Mouse (Mus musculus): Measurements from ENCODE around the gene Tas2r134. TPM values are rescaled to one million over a fixed set of nuclear protein-coding genes. Genes with fewer than 3 reads are reported as not detected.

The Tas2r134 gene
- polyA plus RNA-seq, 1 experiment from 2014 or later, result not detected

DNA sequence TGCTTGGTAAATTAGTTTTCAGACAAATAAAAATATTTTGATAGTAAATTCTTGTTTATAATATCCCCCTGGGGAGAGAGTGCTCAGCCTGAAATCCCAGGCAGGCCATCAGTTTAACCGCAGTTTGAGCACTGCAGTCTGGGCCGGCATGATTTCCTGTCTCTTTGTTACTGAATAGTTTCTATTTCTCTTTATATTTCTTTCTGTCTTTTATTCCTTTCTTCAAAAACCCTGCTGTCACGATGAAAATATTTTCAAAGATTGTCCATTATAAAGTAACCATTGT lies 27.2 kb upstream of the Tas2r134 start:
- peak overlapping the region; percentile 24; the same call in 1 of the 2 replicates for H3K4me3 ChIP-seq (ENCODE audit: low read depth, low read length)
- peak overlapping the region; percentile 32 for H3K9ac ChIP-seq (ENCODE audit: low read depth, low read length)
- ATAC-seq, result 0 out of 2 replicates have a peak, but pooled peaks have one; percentile 6
- H3K4me1 ChIP-seq (ENCODE audit: control insufficient read depth, insufficient read depth, low read length), result peaks cover 16% of the 10 kb centered on the region
- WGBS, result 16% methylated on average over 3 of the region's 3 CpGs
- peak overlapping the region; percentile 75 for H3K27ac ChIP-seq (ENCODE audit: low read length)
- H3K36me3 ChIP-seq (ENCODE audit: control insufficient read depth, insufficient read depth, low read length), result no peaks in the 10 kb centered on the region
- peak overlapping the region; percentile 48 for H3K4me2 ChIP-seq (ENCODE audit: low read length)
- H3K9me3 ChIP-seq (replicated peaks; ENCODE audit: control insufficient read depth, low read length, poor library complexity, severe bottlenecking), result no peaks in the 10 kb centered on the region
- H3K27me3 ChIP-seq (ENCODE audit: control insufficient read depth, insufficient read depth, low read depth, low read length), result no peaks in the 10 kb centered on the region

DNA sequence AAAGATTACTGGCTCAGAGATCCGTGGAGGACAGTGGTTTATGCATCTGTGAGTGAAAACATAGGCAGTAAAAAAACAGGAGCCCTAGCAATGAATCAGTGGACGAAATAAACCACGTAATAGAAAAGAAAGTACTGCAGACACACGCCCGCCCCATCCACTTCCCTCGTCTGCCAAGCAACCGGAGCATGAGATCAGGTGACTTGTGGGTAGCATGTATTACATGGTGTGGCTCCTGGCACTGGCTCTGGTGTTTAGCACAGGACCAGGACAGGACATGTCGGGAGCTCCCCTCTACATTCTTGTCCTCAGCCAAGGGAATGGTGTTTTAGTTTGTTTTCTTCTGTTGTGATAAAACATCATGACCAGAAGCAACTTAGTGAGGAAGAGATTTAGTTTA lies 26.4 kb upstream of the Tas2r134 start:
- peaks cover 16% of the 10 kb centered on the region for H3K4me1 ChIP-seq (ENCODE audit: control insufficient read depth, insufficient read depth, low read length)
- H3K4me2 ChIP-seq (ENCODE audit: low read length), result no peak overlapping the region
- WGBS, result 63% methylated on average over 8 of the region's 8 CpGs
- peak overlapping the region; percentile 52; the same call in 1 of the 2 replicates for H3K27ac ChIP-seq (ENCODE audit: low read length)
- H3K36me3 ChIP-seq (ENCODE audit: control insufficient read depth, insufficient read depth, low read length), result no peaks in the 10 kb centered on the region
- H3K9me3 ChIP-seq (replicated peaks; ENCODE audit: control insufficient read depth, low read length, poor library complexity, severe bottlenecking), result no peaks in the 10 kb centered on the region
- H3K4me3 ChIP-seq (ENCODE audit: low read depth, low read length), result no peak overlapping the region
- H3K9ac ChIP-seq (ENCODE audit: low read depth, low read length), result no peak overlapping the region
- no peaks in the 10 kb centered on the region for H3K27me3 ChIP-seq (ENCODE audit: control insufficient read depth, insufficient read depth, low read depth, low read length)
- ATAC-seq, result no peak

DNA sequence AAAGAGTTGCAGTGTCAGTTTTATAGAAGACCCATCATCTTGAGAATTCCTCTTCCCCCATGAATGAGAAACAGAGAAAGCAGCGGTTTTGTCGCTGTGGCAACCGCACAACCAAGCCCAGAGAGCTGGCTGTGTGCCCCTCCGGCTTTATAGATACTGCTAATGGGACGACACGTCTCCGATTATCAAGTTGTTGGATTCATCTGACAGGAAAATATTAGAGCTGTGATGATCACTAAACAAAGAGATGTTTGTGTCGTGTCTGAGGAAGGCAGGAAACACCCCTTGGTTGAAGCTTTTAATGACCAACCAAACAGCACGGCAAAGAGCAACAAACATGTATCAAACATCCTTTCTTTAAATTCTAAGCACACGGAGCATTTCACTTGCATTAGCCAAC lies 17.0 kb upstream of the Tas2r134 start:
- Histone ChIP-seq H3K36me3 (ENCODE audit: control insufficient read depth, insufficient read depth, low read length) (no peaks in the 10 kb centered on the region), H3K4me1 (ENCODE audit: control insufficient read depth, insufficient read depth, low read length) (peaks cover 16% of the 10 kb centered on the region), H3K9ac (ENCODE audit: low read depth, low read length) (peak overlapping the region; percentile 44; the same call in 1 of the 2 replicates), H3K27me3 (ENCODE audit: control insufficient read depth, insufficient read depth, low read depth, low read length) (no peaks in the 10 kb centered on the region), H3K9me3 (replicated peaks; ENCODE audit: control insufficient read depth, low read length, poor library complexity, severe bottlenecking) (no peaks in the 10 kb centered on the region), H3K27ac (ENCODE audit: low read length) (peak overlapping the region; percentile 71), H3K4me3 (ENCODE audit: low read depth, low read length) (peak overlapping the region; percentile 28), H3K4me2 (ENCODE audit: low read length) (peak overlapping the region; percentile 57)
- 6% methylated on average over 10 of the region's 10 CpGs for WGBS
- peak; percentile 67 for ATAC-seq

DNA sequence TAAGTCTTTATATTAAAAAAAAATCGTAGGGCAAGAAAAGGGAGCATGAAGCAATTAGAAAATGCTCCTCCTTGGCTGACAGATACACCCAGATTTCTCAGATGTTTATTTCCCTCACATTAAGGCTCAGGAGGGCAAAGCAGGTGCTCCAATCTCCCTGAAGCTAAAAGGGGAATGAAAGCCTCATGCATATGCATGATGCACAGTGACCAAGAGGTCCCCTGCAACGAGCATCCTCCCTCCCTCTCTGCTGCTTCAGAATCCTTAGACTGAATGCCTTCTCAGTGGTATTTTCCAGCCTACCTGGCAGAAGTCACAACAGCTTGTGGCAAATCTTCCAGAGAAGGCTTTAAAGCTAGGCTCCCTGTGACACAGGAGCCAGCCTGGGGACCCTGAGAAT lies 16.4 kb upstream of the Tas2r134 start:
- ATAC-seq, result peak; percentile 84
- peak overlapping the region; percentile 1 for H3K27ac ChIP-seq (ENCODE audit: low read length)
- no peak overlapping the region for H3K4me3 ChIP-seq (ENCODE audit: low read depth, low read length)
- no peaks in the 10 kb centered on the region for H3K27me3 ChIP-seq (ENCODE audit: control insufficient read depth, insufficient read depth, low read depth, low read length)
- 9% methylated on average over 2 of the region's 2 CpGs for WGBS
- H3K4me2 ChIP-seq (ENCODE audit: low read length), result peak overlapping the region; percentile 57
- no peaks in the 10 kb centered on the region for H3K36me3 ChIP-seq (ENCODE audit: control insufficient read depth, insufficient read depth, low read length)
- H3K4me1 ChIP-seq (ENCODE audit: control insufficient read depth, insufficient read depth, low read length), result peaks cover 16% of the 10 kb centered on the region
- H3K9me3 ChIP-seq (replicated peaks; ENCODE audit: control insufficient read depth, low read length, poor library complexity, severe bottlenecking), result no peaks in the 10 kb centered on the region
- H3K9ac ChIP-seq (ENCODE audit: low read depth, low read length), result no peak overlapping the region

DNA sequence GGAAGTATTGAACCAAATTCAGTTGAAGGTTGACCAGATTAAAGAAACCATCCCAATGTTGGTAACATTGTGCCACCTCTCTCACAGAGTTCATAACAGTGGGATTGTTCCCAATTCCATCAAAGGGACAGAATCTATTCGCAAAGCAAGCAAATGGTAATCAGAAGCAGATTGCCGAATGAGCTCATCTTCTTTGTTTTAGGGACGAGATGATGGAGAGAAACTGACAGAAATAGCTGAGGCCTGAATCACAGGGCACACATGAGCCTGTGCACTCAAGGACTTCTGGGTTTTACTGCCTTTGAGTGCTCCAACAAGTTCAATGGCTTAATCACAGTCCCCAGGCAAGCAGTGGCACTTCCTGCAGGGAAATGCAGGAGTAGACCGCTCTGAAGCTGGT lies 13.6 kb upstream of the Tas2r134 start:
- H3K27me3 ChIP-seq (ENCODE audit: control insufficient read depth, insufficient read depth, low read depth, low read length), result no peaks in the 10 kb centered on the region
- H3K4me2 ChIP-seq (ENCODE audit: low read length), result no peak overlapping the region
- no peaks in the 10 kb centered on the region for H3K9me3 ChIP-seq (replicated peaks; ENCODE audit: control insufficient read depth, low read length, poor library complexity, severe bottlenecking)
- H3K36me3 ChIP-seq (ENCODE audit: control insufficient read depth, insufficient read depth, low read length), result no peaks in the 10 kb centered on the region
- no peak overlapping the region for H3K9ac ChIP-seq (ENCODE audit: low read depth, low read length)
- WGBS, result 77% methylated on average over 4 of the region's 4 CpGs
- no peak for ATAC-seq
- no peak overlapping the region for H3K27ac ChIP-seq (ENCODE audit: low read length)
- H3K4me1 ChIP-seq (ENCODE audit: control insufficient read depth, insufficient read depth, low read length), result peaks cover 16% of the 10 kb centered on the region
- H3K4me3 ChIP-seq (ENCODE audit: low read depth, low read length), result no peak overlapping the region

DNA sequence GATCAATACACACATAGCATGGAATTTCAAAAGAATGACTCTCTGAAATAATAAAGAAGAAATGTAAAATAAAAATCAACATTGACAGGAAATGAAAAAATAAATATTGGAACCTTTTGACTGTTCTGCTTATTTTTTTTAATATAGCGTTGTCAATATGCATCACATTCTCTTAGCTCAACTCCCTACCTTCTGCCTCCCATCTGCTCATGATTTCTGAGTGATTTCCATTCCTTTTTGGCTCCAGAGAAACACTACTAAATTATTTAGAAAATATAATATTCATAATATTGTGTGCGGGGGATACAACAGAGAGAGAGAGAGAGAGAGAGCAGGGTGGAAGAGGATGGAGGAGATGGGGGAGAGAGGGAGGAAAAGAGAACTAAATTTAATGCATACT lies 5.4 kb upstream of the Tas2r134 start:
- Histone ChIP-seq H3K27ac (ENCODE audit: low read length) (no peak overlapping the region), H3K4me1 (ENCODE audit: control insufficient read depth, insufficient read depth, low read length) (no peaks in the 10 kb centered on the region), H3K4me2 (ENCODE audit: low read length) (no peak overlapping the region), H3K9me3 (replicated peaks; ENCODE audit: control insufficient read depth, low read length, poor library complexity, severe bottlenecking) (no peaks in the 10 kb centered on the region), H3K36me3 (ENCODE audit: control insufficient read depth, insufficient read depth, low read length) (no peaks in the 10 kb centered on the region), H3K27me3 (ENCODE audit: control insufficient read depth, insufficient read depth, low read depth, low read length) (no peaks in the 10 kb centered on the region), H3K9ac (ENCODE audit: low read depth, low read length) (no peak overlapping the region), H3K4me3 (ENCODE audit: low read depth, low read length) (no peak overlapping the region)
- no peak for ATAC-seq
- WGBS, result 72% methylated on average over 2 of the region's 2 CpGs

DNA sequence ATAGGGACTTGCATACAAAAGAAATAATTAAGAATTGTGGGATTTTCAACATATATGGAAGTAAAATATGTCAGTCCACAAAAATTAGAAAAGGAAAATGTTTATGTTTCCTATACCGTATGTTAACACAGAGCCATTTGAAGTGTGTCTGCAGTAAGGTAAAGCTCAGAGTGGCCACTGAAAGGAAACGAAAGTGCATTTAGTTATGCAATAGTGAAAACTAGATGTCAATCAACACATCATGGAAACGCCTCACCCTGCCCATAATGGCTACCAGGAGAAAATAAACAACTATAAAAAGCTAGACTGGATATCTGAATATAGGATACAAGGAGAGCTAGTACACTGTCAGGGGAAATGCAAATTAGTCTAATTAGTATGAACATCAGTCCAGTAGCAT lies 1.3 kb upstream of the Tas2r134 start:
- H3K9ac ChIP-seq (ENCODE audit: low read depth, low read length), result no peak overlapping the region
- H3K9me3 ChIP-seq (replicated peaks; ENCODE audit: control insufficient read depth, low read length, poor library complexity, severe bottlenecking), result no peaks in the 10 kb centered on the region
- WGBS, result 84% methylated on average over 3 of the region's 3 CpGs
- H3K4me2 ChIP-seq (ENCODE audit: low read length), result no peak overlapping the region
- no peak for ATAC-seq
- no peaks in the 10 kb centered on the region for H3K36me3 ChIP-seq (ENCODE audit: control insufficient read depth, insufficient read depth, low read length)
- H3K27me3 ChIP-seq (ENCODE audit: control insufficient read depth, insufficient read depth, low read depth, low read length), result no peaks in the 10 kb centered on the region
- no peak overlapping the region for H3K27ac ChIP-seq (ENCODE audit: low read length)
- no peak overlapping the region for H3K4me3 ChIP-seq (ENCODE audit: low read depth, low read length)
- H3K4me1 ChIP-seq (ENCODE audit: control insufficient read depth, insufficient read depth, low read length), result no peaks in the 10 kb centered on the region

DNA sequence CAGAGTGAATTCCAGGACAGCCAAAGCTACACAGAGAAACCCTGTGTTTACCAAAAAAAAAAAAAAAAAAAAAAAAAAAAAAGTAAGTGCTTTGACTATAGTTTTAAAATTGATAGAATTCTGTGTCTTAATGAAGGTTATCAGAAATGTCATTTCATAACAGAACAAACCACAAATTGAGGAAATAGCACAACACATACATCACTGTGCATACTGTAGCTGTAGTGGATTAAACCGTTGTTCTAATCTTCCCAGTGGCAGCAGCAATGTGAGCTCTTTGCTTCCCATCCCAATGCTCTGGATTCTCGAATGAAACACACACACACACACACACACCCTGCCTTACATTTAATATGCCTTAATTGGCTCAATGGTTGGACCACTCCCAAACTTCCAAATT lies 4.1 kb downstream of the Tas2r134 start:
- WGBS, result 81% methylated on average over 2 of the region's 2 CpGs
- H3K9ac ChIP-seq (ENCODE audit: low read depth, low read length), result no peak overlapping the region
- H3K4me3 ChIP-seq (ENCODE audit: low read depth, low read length), result no peak overlapping the region

DNA sequence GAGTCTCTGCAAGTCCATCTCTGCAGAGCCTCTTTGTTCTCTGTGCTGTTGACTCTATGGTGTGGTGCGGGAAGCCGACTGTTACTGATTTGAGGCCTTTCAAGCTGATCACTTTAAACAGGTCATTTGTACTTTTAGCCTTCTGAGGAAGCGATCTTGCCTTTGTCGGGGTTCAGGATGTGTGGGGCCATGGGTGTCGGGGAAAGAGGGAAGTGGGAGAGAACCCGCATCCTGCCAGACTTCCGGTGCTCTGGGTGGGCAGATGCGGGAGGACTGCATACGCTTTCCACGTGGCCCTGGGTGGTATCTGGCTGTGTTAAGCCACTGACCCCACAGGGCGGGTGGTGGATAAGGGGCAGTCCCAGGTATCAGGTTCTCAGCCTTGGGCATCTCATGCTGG lies 10.4 kb downstream of the Tas2r134 start:
- no peaks in the 10 kb centered on the region for H3K4me1 ChIP-seq (ENCODE audit: control insufficient read depth, insufficient read depth, low read length)
- no peak overlapping the region for H3K4me3 ChIP-seq (ENCODE audit: low read depth, low read length)
- H3K9ac ChIP-seq (ENCODE audit: low read depth, low read length), result no peak overlapping the region
- no peaks in the 10 kb centered on the region for H3K9me3 ChIP-seq (replicated peaks; ENCODE audit: control insufficient read depth, low read length, poor library complexity, severe bottlenecking)
- ATAC-seq, result no peak
- WGBS, result 81% methylated on average over 11 of the region's 11 CpGs
- no peak overlapping the region for H3K27ac ChIP-seq (ENCODE audit: low read length)
- no peaks in the 10 kb centered on the region for H3K36me3 ChIP-seq (ENCODE audit: control insufficient read depth, insufficient read depth, low read length)
- H3K27me3 ChIP-seq (ENCODE audit: control insufficient read depth, insufficient read depth, low read depth, low read length), result no peaks in the 10 kb centered on the region
- H3K4me2 ChIP-seq (ENCODE audit: low read length), result no peak overlapping the region

More for the DNA sequence above, 4.1 kb downstream of the Tas2r134 start:
- H3K4me2 ChIP-seq (ENCODE audit: low read length), result no peak overlapping the region
- H3K27me3 ChIP-seq (ENCODE audit: control insufficient read depth, insufficient read depth, low read depth, low read length), result no peaks in the 10 kb centered on the region
- H3K4me1 ChIP-seq (ENCODE audit: control insufficient read depth, insufficient read depth, low read length), result no peaks in the 10 kb centered on the region
- no peaks in the 10 kb centered on the region for H3K9me3 ChIP-seq (replicated peaks; ENCODE audit: control insufficient read depth, low read length, poor library complexity, severe bottlenecking)
- H3K36me3 ChIP-seq (ENCODE audit: control insufficient read depth, insufficient read depth, low read length), result no peaks in the 10 kb centered on the region
- no peak overlapping the region for H3K27ac ChIP-seq (ENCODE audit: low read length)
- no peak for ATAC-seq

DNA sequence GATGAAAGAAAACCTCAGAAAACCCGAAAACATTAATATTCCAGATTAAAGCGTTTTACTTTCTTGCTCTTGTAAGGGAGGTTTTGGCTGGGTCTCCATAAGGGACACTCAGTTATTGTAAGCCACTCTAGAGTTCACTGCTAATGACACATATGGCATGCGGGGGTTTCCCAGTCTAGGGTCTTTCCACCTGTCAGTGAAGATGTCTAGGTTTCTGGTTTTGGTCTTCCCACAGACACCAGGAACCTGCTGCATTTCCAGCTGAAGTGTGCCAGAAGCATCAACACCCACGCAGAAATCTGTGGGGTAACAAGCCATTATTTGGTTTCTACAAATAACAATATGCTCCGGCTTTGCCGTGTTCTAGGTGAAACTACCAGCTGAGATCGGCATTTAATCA lies 14.3 kb downstream of the Tas2r134 start:
- Histone ChIP-seq H3K27ac (ENCODE audit: low read length) (no peak overlapping the region), H3K27me3 (ENCODE audit: control insufficient read depth, insufficient read depth, low read depth, low read length) (no peaks in the 10 kb centered on the region), H3K36me3 (ENCODE audit: control insufficient read depth, insufficient read depth, low read length) (no peaks in the 10 kb centered on the region), H3K4me3 (ENCODE audit: low read depth, low read length) (no peak overlapping the region), H3K4me2 (ENCODE audit: low read length) (no peak overlapping the region), H3K9ac (ENCODE audit: low read depth, low read length) (no peak overlapping the region), H3K4me1 (ENCODE audit: control insufficient read depth, insufficient read depth, low read length) (no peaks in the 10 kb centered on the region), H3K9me3 (replicated peaks; ENCODE audit: control insufficient read depth, low read length, poor library complexity, severe bottlenecking) (no peaks in the 10 kb centered on the region)
- no peak for ATAC-seq
- 95% methylated on average over 7 of the region's 7 CpGs for WGBS
